Mouse (Mus musculus): ENCODE measurements around the gene Gfm1.

GRCm38 (mm10) chr3:67434011-67434410 is 4.1 kb downstream of the Gfm1 start:
- TF ChIP-seq POLR2A (IDR thresholded peaks at IDR 0.05; ENCODE audit: insufficient read depth, low read length) (no peak), CTCF (IDR thresholded peaks at IDR 0.05; ENCODE audit: low read depth, low read length) (no peak)
